Mouse (Mus musculus): ENCODE data around the gene Nek8. TPM values are rescaled to one million over a fixed set of nuclear protein-coding genes. Genes with fewer than 3 reads are reported as not detected.
A peak's percentile ranks its signal among the peaks of the same experiment; 100 is the strongest.

Gene Nek8
- not detected in 2 replicates for polyA plus RNA-seq (2012; ENCODE audit: insufficient read depth, insufficient read length, low replicate concordance, missing spikeins)

DNA sequence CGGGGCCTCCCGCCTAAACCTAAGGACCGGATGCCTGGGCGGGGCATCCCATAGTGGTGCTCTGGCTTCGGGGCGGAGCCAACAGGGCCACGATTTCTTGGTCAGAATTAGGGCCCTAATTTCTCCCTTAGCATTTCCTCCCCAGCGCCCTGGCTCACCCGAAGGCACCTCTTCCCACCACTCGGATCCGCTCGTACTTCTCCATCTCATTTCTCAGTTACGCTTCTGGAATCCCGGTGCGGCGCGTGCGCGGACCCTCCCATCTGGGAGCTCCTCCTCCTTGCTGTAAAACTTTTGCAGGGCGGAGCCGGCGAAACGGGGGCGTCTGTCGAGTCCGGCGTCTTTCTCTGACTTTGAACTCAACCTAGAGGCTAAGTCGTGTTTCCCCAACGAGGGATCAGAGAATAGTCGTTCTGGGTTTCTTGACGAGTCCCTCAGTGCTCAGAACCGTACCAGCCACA, at the start of gene Nek8, which contains the start of gene Tlcd1:
Gene Nek8 (minus strand): TSS at position 274 of the 461 bp plus-strand sequence.
Gene Tlcd1 (plus strand): TSS at position 310 of the 461 bp plus-strand sequence.
- Histone ChIP-seq H3K4me3 (ENCODE audit: insufficient read depth, low read depth, low read length) (peak within 1 kb of the TSS; percentile 82), H3K27ac (ENCODE audit: insufficient read depth, low read depth, low read length) (no peak within 1 kb of the TSS), H3K4me1 (ENCODE audit: control insufficient read depth, insufficient read depth, low read length) (peaks cover 24% of the 10 kb centered on the region)
- under 1% methylated on average over 32 of the region's 32 CpGs for WGBS
- TF ChIP-seq CTCF (IDR thresholded peaks at IDR 0.05; ENCODE audit: insufficient read depth, low read depth, low read length) (no peak), POLR2A (IDR thresholded peaks at IDR 0.05; ENCODE audit: insufficient read depth, low read depth, low read length) (no peak)

DNA sequence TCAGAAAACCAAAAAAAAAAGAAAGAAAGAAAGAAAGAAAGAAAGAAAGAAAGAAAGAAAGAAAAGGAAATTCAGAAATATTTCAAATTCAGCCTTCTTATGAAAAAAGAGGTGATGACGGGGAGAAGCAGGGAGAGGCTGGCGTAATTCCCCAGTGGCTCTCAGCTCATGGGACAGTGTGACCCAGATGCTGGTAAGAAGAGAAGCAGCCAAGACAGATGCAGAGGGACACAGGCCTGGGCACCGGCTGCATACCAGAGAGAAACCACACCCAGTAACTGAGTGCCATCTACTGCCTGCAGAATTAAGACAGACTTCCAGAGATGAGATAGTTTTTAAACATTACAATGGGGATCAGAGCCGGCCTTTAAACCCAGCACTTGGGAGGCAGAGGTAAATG, 47.1 kb upstream of the Nek8 start:
- TF ChIP-seq CTCF (IDR thresholded peaks at IDR 0.05; ENCODE audit: insufficient read depth, low read depth, low read length) (no peak), POLR2A (IDR thresholded peaks at IDR 0.05; ENCODE audit: insufficient read depth, low read depth, low read length) (no peak)
- Histone ChIP-seq H3K27ac (ENCODE audit: insufficient read depth, low read depth, low read length) (no peak overlapping the region), H3K4me3 (ENCODE audit: insufficient read depth, low read depth, low read length) (no peak overlapping the region), H3K4me1 (ENCODE audit: control insufficient read depth, insufficient read depth, low read length) (no peaks in the 10 kb centered on the region)
- 83% methylated on average over 4 of the region's 4 CpGs for WGBS

DNA sequence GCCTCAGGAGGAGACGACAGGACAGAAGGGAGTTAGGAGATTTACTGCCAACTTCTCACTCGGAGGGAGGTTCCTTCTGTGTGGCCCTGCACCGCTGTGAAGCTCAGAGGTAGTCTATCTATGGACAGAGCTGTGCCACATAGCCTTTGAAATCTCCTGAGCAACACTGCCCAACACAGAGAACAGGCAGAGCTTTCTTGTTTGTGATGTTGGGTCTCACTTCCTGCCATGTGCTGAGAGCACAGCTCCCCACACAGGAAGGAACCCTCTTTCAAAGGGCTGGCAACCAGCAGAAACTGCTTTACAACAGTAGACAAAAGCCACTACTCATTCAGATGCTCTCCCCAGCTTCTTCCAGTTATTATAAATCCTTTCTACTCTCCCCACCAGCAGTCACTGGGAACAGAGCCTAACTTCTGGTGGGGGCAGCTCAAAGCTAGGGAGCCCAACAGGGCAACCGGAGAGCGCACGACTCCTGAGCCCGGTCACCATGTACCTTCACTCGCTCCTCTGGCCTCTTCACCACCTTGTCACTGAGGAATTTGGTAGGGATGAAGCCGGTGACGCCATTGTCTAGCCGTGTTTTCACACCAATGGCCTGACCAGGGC, 39.3 kb upstream of the Nek8 start:
- Histone ChIP-seq H3K4me1 (ENCODE audit: control insufficient read depth, insufficient read depth, low read length) (no peaks in the 10 kb centered on the region), H3K4me3 (ENCODE audit: insufficient read depth, low read depth, low read length) (no peak overlapping the region), H3K27ac (ENCODE audit: insufficient read depth, low read depth, low read length) (peak overlapping the region; percentile 81)
- TF ChIP-seq POLR2A (IDR thresholded peaks at IDR 0.05; ENCODE audit: insufficient read depth, low read depth, low read length) (no peak), CTCF (IDR thresholded peaks at IDR 0.05; ENCODE audit: insufficient read depth, low read depth, low read length) (no peak)
- 56% methylated on average over 11 of the region's 11 CpGs for WGBS

DNA sequence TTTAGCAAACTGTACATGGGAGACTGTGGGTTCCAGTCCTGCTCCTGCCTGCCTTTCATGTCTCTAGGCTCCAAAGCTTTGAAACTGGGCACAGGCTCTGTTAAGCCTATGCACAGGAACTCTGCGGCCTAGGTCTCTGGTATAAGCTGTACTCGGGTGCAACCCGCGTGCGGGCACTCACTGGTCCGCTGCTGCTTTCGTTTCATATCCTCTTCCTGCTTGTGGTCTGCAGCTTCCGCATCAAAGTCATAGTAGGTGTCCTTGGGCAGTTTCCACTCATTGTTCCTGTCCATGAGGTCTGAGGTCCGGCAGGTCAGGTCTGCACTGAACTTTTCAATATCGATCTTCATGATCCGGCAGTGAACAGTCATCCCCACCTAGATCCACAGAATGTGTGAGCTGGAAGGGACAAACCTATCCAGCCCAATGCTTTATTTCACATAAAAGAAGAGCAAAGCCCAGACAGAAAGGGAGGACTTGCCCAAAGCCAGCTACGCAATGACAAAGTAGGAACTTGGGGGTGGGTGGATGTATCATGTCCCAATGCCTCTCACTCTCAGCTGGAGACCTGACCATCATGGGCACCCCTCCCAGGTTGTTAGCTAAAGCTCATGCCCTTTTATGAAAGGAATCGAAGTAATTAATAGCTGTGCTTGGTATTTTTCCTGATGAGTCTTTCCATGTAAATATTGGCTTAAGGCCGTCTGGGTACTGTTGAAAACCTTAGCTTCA, 36.8 kb upstream of the Nek8 start:
- Histone ChIP-seq H3K27ac (ENCODE audit: insufficient read depth, low read depth, low read length) (no peak overlapping the region), H3K4me3 (ENCODE audit: insufficient read depth, low read depth, low read length) (no peak overlapping the region), H3K4me1 (ENCODE audit: control insufficient read depth, insufficient read depth, low read length) (no peaks in the 10 kb centered on the region)
- WGBS, result 92% methylated on average over 14 of the region's 14 CpGs
- no peak for TF ChIP-seq CTCF (IDR thresholded peaks at IDR 0.05; ENCODE audit: insufficient read depth, low read depth, low read length)
- no peak for TF ChIP-seq POLR2A (IDR thresholded peaks at IDR 0.05; ENCODE audit: insufficient read depth, low read depth, low read length)

DNA sequence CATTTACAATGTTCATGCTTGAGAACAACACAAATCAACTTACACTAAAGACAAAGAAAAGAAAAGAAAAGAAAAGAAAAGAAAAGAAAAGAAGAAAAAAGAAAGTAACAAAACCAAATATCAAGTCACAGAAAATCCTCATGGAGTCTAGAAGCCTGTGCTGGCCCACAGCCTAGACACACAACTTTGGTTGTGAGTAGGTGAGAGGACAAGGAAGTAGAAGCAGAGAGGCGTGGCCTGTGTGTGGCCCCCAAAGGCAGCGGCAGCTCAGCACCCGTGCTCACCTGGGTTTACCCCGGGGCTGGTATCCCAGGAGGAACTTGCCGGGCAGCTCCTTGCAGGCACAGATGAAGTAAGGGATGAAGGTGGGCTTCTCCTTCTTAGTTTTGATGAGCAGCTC, 35.0 kb upstream of the Nek8 start:
- H3K4me3 ChIP-seq (ENCODE audit: insufficient read depth, low read depth, low read length), result no peak overlapping the region
- peaks cover 9% of the 10 kb centered on the region; the same call in 1 of the 2 replicates for H3K4me1 ChIP-seq (ENCODE audit: control insufficient read depth, insufficient read depth, low read length)
- H3K27ac ChIP-seq (ENCODE audit: insufficient read depth, low read depth, low read length), result no peak overlapping the region
- whole genome bisulfite sequencing, result 88% methylated on average over 5 of the region's 5 CpGs
- no peak for TF ChIP-seq CTCF (IDR thresholded peaks at IDR 0.05; ENCODE audit: insufficient read depth, low read depth, low read length)
- no peak for TF ChIP-seq POLR2A (IDR thresholded peaks at IDR 0.05; ENCODE audit: insufficient read depth, low read depth, low read length)

DNA sequence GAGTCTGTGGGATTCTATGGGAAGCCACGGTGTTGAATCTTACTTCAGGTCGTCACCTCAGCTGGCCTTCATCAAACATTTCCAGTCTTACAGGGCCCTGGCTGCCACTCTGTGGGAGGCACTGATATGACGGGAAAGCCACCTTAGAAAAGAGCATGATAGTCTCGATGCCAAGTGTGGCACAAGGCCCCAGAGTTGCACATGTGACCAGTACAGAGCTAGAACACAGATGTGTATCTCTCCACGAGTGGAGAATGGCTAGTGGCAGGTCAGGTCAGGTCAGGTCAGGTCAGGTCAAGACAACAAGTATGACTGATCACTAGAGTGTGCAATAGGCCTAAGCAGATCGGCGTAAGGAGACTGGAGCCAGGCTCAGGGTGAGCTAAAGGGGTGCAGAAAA, 34.1 kb upstream of the Nek8 start:
- TF ChIP-seq POLR2A (IDR thresholded peaks at IDR 0.05; ENCODE audit: insufficient read depth, low read depth, low read length) (no peak), CTCF (IDR thresholded peaks at IDR 0.05; ENCODE audit: insufficient read depth, low read depth, low read length) (no peak)
- no peak overlapping the region for H3K4me3 ChIP-seq (ENCODE audit: insufficient read depth, low read depth, low read length)
- WGBS, result 85% methylated on average over 7 of the region's 7 CpGs
- no peak overlapping the region for H3K27ac ChIP-seq (ENCODE audit: insufficient read depth, low read depth, low read length)
- peaks cover 15% of the 10 kb centered on the region for H3K4me1 ChIP-seq (ENCODE audit: control insufficient read depth, insufficient read depth, low read length)

DNA sequence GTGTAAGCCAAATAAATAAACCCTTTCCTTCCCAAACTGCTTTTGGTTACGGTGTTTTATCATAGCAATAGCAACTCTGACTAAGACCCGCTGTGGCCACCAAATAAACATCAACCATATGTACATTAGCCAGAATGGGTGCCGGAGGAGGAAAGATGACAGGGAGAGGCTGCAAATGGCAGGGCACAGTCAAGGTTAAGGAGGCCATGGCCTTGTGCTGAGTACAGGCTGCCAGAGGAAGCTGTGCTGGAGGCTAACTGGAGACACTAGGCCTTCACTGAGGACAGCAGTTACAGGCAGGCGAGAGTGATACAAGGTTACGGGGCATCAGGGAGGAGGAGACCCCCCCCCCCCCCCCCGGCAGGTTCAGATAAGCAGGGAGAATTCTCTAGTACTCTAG, 33.4 kb upstream of the Nek8 start:
- H3K27ac ChIP-seq (ENCODE audit: insufficient read depth, low read depth, low read length), result no peak overlapping the region
- H3K4me3 ChIP-seq (ENCODE audit: insufficient read depth, low read depth, low read length), result no peak overlapping the region
- peaks cover 17% of the 10 kb centered on the region for H3K4me1 ChIP-seq (ENCODE audit: control insufficient read depth, insufficient read depth, low read length)
- WGBS, result 91% methylated on average over 6 of the region's 6 CpGs
- TF ChIP-seq POLR2A (IDR thresholded peaks at IDR 0.05; ENCODE audit: insufficient read depth, low read depth, low read length), result no peak
- TF ChIP-seq CTCF (IDR thresholded peaks at IDR 0.05; ENCODE audit: insufficient read depth, low read depth, low read length), result no peak

DNA sequence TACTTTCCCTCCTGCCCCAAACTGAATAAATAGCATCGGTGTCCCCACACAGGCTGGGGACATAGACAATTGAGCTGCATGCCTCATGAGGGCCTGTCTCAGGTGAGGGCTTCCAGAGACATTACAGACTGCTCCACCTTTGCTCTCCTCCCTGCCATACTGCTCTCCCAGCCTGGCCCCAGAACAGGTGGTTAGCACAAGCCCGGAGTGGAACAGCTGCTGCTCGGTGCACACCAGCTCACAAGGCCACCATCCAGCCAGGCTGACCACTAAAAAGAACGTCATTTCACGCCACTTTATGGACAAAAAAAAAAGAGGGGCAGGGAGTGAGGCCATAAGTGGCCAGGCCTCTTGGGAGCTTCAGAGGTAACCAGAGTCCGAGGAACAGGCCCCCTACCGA, 30.7 kb upstream of the Nek8 start:
- Histone ChIP-seq H3K27ac (ENCODE audit: insufficient read depth, low read depth, low read length) (no peak overlapping the region), H3K4me3 (ENCODE audit: insufficient read depth, low read depth, low read length) (no peak overlapping the region), H3K4me1 (ENCODE audit: control insufficient read depth, insufficient read depth, low read length) (peaks cover 17% of the 10 kb centered on the region)
- no peak for TF ChIP-seq CTCF (IDR thresholded peaks at IDR 0.05; ENCODE audit: insufficient read depth, low read depth, low read length)
- no peak for TF ChIP-seq POLR2A (IDR thresholded peaks at IDR 0.05; ENCODE audit: insufficient read depth, low read depth, low read length)
- WGBS, result 88% methylated on average over 7 of the region's 7 CpGs
